Mouse (Mus musculus) liver, embryonic 14.5 days (tissue): ENCODE measurements around the gene Dusp10. TPM values are rescaled to one million over a fixed set of nuclear protein-coding genes. Genes with fewer than 3 reads are reported as not detected.
A peak's percentile ranks its signal among the peaks of the same experiment; 100 is the strongest.

Source experiments
- ATAC-seq: fragments of 200-750 bp; cut with Nextera tagmentation; 2 replicates; pipeline ENCODE4 v1.8.0; 2017; ENCODE audit warnings: moderate number of reproducible peaks, mild to moderate bottlenecking, moderate library complexity; ENCODE audit not compliant: insufficient read depth
- DNase-seq, 3 experiments: peaks; one replicate each; pipeline ENCODE4 v3.0.0-alpha.2; 2012 to 2013; ENCODE audit warnings: low read depth in 3 of 3, low spot score in 3 of 3
- H3K27ac ChIP-seq: fragments of 300-500 bp; sonication (generic); 2 replicates; pipeline ENCODE4 v1.5.1; 2014; ENCODE audit warnings: moderate library complexity, mild to moderate bottlenecking, control low read depth, inconsistent platforms
- H3K27me3 ChIP-seq: fragments of 300-500 bp; sonication (generic); 2 replicates; pipeline ENCODE4 v1.6.1; 2014; ENCODE audit warnings: mild to moderate bottlenecking, low read length, moderate library complexity; ENCODE audit not compliant: control insufficient read depth, insufficient read depth
- H3K36me3 ChIP-seq: fragments of 300-500 bp; sonication (generic); replicated peaks from 2 replicates; pipeline ENCODE4 v1.6.1; 2014; ENCODE audit warnings: low read depth; ENCODE audit not compliant: control insufficient read depth, insufficient read depth
- H3K4me1 ChIP-seq, 2 experiments: fragments of 200-500 bp in 1 of 2; fragments of 300-500 bp in 1 of 2; sonication (generic) in 1 of 2; replicated peaks; 2 replicates each; pipeline ENCODE4 v1.6.1; 2012 to 2014; ENCODE audit warnings: antibody characterized with exemption in 1 of 2, inconsistent platforms in 1 of 2, low read length in 1 of 2; ENCODE audit not compliant: control insufficient read depth in 2 of 2, insufficient read depth in 2 of 2
- H3K4me2 ChIP-seq: fragments of 300-500 bp; sonication (generic); 2 replicates; pipeline ENCODE4 v1.6.1; 2014; ENCODE audit warnings: low read depth, mild to moderate bottlenecking, control low read depth, moderate library complexity
- H3K4me3 ChIP-seq, 2 experiments: fragments of 200-500 bp in 1 of 2; fragments of 300-500 bp in 1 of 2; sonication (generic) in 1 of 2; 2 replicates each; pipeline ENCODE4 v1.5.1; 2012 to 2014; ENCODE audit warnings: low read depth in 2 of 2, low read length in 2 of 2, mild to moderate bottlenecking in 2 of 2, control low read depth in 1 of 2, inconsistent platforms in 1 of 2, moderate library complexity in 1 of 2; ENCODE audit not compliant: insufficient read depth in 1 of 2
- H3K9ac ChIP-seq: fragments of 300-500 bp; sonication (generic); replicated peaks from 2 replicates; pipeline ENCODE4 v1.6.1; 2014; ENCODE audit warnings: mild to moderate bottlenecking, control low read depth, moderate library complexity
- H3K9me3 ChIP-seq: fragments of 300-500 bp; sonication (generic); 2 replicates; pipeline ENCODE4 v1.6.1; 2016; ENCODE audit warnings: low read length, mixed read lengths; ENCODE audit not compliant: control insufficient read depth
- CTCF ChIP-seq: IDR thresholded peaks from 2 replicates; pipeline ENCODE4 v1.5.1; 2016; ENCODE audit warnings: antibody characterized with exemption, low read depth, control low read depth
- EP300 ChIP-seq: IDR thresholded peaks from 2 replicates; pipeline ENCODE4 v1.6.1; 2016; ENCODE audit warnings: antibody characterized with exemption, low read depth
- WGBS: fragments of 180-500 bp; shearing (Covaris S2); extraction: QIAGEN DNeasy Blood & Tissue Kit; methylation state at CpG from one replicate; pipeline ENCODE4 v1.1.7; 2014; ENCODE audit not compliant: insufficient replicate concordance; 5-methylcytosine and 5-hydroxymethylcytosine counted together
- polyA plus RNA-seq, 2 experiments: library from polyadenylated mRNA; depleted of rRNA in 1 of 2; stranded (reverse) in 1 of 2; unstranded in 1 of 2; fragments of >200 nt; fragmentation: Nextera tagmentation in 1 of 2; extraction: Ambion mirVana in 1 of 2; gene quantifications; 2 replicates each; pipeline versions ENCODE4 v1.2.1 to v1.2.3; 2012 to 2014

Gene Dusp10
- polyA plus RNA-seq, 2 experiments = 2.0 to 2.7 TPM

- Histone ChIP-seq H3K9ac (no peak overlapping the region), H3K36me3 (no peaks in the 10 kb centered on the region)
- ATAC-seq = no peak
Measured at GRCm38 (mm10) chr1:184046070-184046677, 33.1 kb downstream of the Dusp10 start.

GRCm38 (mm10) chr1:184047818-184048217 lies 34.7 kb downstream of the Dusp10 start:
- ATAC-seq = no peak
- peaks cover 0 to 12% of the 10 kb centered on the region in 2 experiments; a peak in 2 of 4 replicates for H3K4me1 ChIP-seq
- no peaks in the 10 kb centered on the region for H3K27me3 ChIP-seq
- H3K4me3 ChIP-seq = no peak overlapping the region
- H3K36me3 ChIP-seq = no peaks in the 10 kb centered on the region
- H3K9me3 ChIP-seq = no peaks in the 10 kb centered on the region
- H3K9ac ChIP-seq = no peak overlapping the region
- TF ChIP-seq CTCF (no peak), EP300 (no peak)
- no peak for DNase-seq
- H3K4me2 ChIP-seq = no peak overlapping the region
- WGBS = 64% methylated on average over 9 of the region's 9 CpGs
- no peak overlapping the region for H3K27ac ChIP-seq

More at GRCm38 (mm10) chr1:184046070-184046677, 33.1 kb downstream of the Dusp10 start:
- peaks cover 0 to 17% of the 10 kb centered on the region in 2 experiments; a peak in 2 of 4 replicates for H3K4me1 ChIP-seq
- H3K4me3 ChIP-seq = no peak overlapping the region
- no peak for DNase-seq
- 62% methylated on average over 6 of the region's 6 CpGs for WGBS
- TF ChIP-seq EP300 = no peak
- H3K4me2 ChIP-seq = no peak overlapping the region
- H3K27ac ChIP-seq = no peak overlapping the region
- H3K27me3 ChIP-seq = no peaks in the 10 kb centered on the region
- no peaks in the 10 kb centered on the region for H3K9me3 ChIP-seq

- no peak overlapping the region for H3K4me3 ChIP-seq
- no peak overlapping the region for H3K27ac ChIP-seq
- DNase-seq = no peak
- no peak overlapping the region for H3K9ac ChIP-seq
- TF ChIP-seq CTCF = no peak
- no peak for TF ChIP-seq EP300
- H3K4me1 ChIP-seq = peaks cover 0 to 8% of the 10 kb centered on the region in 2 experiments; a peak in 2 of 4 replicates
- peak overlapping the region; percentile 36 for H3K4me2 ChIP-seq
- no peaks in the 10 kb centered on the region for H3K36me3 ChIP-seq
- H3K27me3 ChIP-seq = no peaks in the 10 kb centered on the region
- 40% methylated on average over 10 of the region's 10 CpGs for WGBS
- H3K9me3 ChIP-seq = no peaks in the 10 kb centered on the region
- no peak for ATAC-seq
Measured at GRCm38 (mm10) chr1:184048675-184049418, 35.7 kb downstream of the Dusp10 start.

- ATAC-seq (no peak), DNase-seq (no peak)
Measured at GRCm38 (mm10) chr1:184051286-184051685, 38.2 kb downstream of the Dusp10 start.

GRCm38 (mm10) chr1:184051824-184052223 lies 38.7 kb downstream of the Dusp10 start:
- no peaks in the 10 kb centered on the region for H3K27me3 ChIP-seq
- no peak overlapping the region for H3K27ac ChIP-seq
- H3K9ac ChIP-seq = no peak overlapping the region
- ATAC-seq (0 out of 2 replicates have a peak, but pooled peaks have one; percentile 19), DNase-seq (no peak)
- no peak overlapping the region for H3K4me2 ChIP-seq
- H3K4me3 ChIP-seq = no peak overlapping the region
- H3K4me1 ChIP-seq = peaks cover 0 to 8% of the 10 kb centered on the region in 2 experiments; a peak in 2 of 4 replicates
- TF ChIP-seq CTCF (no peak), EP300 (no peak)
- 54% methylated on average over 6 of the region's 6 CpGs for WGBS
- no peaks in the 10 kb centered on the region for H3K36me3 ChIP-seq
- H3K9me3 ChIP-seq = no peaks in the 10 kb centered on the region

More at GRCm38 (mm10) chr1:184051286-184051685, 38.2 kb downstream of the Dusp10 start:
- Histone ChIP-seq H3K4me2 (no peak overlapping the region), H3K9me3 (no peaks in the 10 kb centered on the region), H3K27ac (no peak overlapping the region), H3K4me1 (peaks cover 0 to 8% of the 10 kb centered on the region in 2 experiments; a peak in 2 of 4 replicates), H3K27me3 (no peaks in the 10 kb centered on the region), H3K36me3 (no peaks in the 10 kb centered on the region), H3K9ac (no peak overlapping the region), H3K4me3 (no peak overlapping the region)
- WGBS = 65% methylated on average over 1 of the region's 1 CpGs
- no peak for TF ChIP-seq EP300
- TF ChIP-seq CTCF = no peak
